Mouse (Mus musculus) stomach, embryonic 15.5 days (tissue): ENCODE measurements around the gene Orai1. TPM values are rescaled to one million over a fixed set of nuclear protein-coding genes. Genes with fewer than 3 reads are reported as not detected.
A peak's percentile ranks its signal among the peaks of the same experiment; 100 is the strongest.

Source experiments
- ATAC-seq: fragments of 200-750 bp; cut with Nextera tagmentation; 2 replicates; pipeline ENCODE4 v1.8.0; 2017; ENCODE audit warnings: low read depth, moderate number of reproducible peaks, moderate TSS enrichment; ENCODE audit not compliant: insufficient read depth, low FRiP score
- H3K27ac ChIP-seq: fragments of 300-500 bp; sonication (generic); 2 replicates; pipeline ENCODE4 v1.5.1; 2015; ENCODE audit warnings: mild to moderate bottlenecking, inconsistent platforms
- H3K27me3 ChIP-seq: fragments of 300-500 bp; sonication (generic); replicated peaks from 2 replicates; pipeline ENCODE4 v1.6.1; 2015; ENCODE audit warnings: inconsistent platforms
- H3K36me3 ChIP-seq: fragments of 300-500 bp; sonication (generic); 2 replicates; pipeline ENCODE4 v1.6.1; 2015; ENCODE audit warnings: inconsistent platforms
- H3K4me1 ChIP-seq: fragments of 300-500 bp; sonication (generic); 2 replicates; pipeline ENCODE4 v1.6.1; 2015; ENCODE audit warnings: inconsistent platforms
- H3K4me2 ChIP-seq: fragments of 300-500 bp; sonication (generic); 2 replicates; pipeline ENCODE4 v1.6.1; 2015; ENCODE audit warnings: mild to moderate bottlenecking, inconsistent platforms
- H3K4me3 ChIP-seq: fragments of 300-500 bp; sonication (generic); replicated peaks from 2 replicates; pipeline ENCODE4 v1.5.1; 2015; ENCODE audit warnings: inconsistent platforms
- H3K9ac ChIP-seq: fragments of 300-500 bp; sonication (generic); 2 replicates; pipeline ENCODE4 v1.6.1; 2015; ENCODE audit warnings: inconsistent platforms
- H3K9me3 ChIP-seq: fragments of 300-500 bp; sonication (generic); 2 replicates; pipeline ENCODE4 v1.6.1; 2016; ENCODE audit warnings: inconsistent platforms
- WGBS: fragments of 180-500 bp; shearing (Covaris S2); methylation state at CpG from one replicate; pipeline ENCODE4 v1.1.7; 2015; 5-methylcytosine and 5-hydroxymethylcytosine counted together
- polyA plus RNA-seq: library from polyadenylated mRNA; unstranded; fragments of >200 nt; fragmentation: Nextera tagmentation; extraction: Ambion mirVana; gene quantifications from 2 replicates; pipeline ENCODE4 v1.2.1, GENCODE M21; 2015

The Orai1 gene
- polyA plus RNA-seq, 1 experiment from 2014 or later = 20.0 TPM

DNA sequence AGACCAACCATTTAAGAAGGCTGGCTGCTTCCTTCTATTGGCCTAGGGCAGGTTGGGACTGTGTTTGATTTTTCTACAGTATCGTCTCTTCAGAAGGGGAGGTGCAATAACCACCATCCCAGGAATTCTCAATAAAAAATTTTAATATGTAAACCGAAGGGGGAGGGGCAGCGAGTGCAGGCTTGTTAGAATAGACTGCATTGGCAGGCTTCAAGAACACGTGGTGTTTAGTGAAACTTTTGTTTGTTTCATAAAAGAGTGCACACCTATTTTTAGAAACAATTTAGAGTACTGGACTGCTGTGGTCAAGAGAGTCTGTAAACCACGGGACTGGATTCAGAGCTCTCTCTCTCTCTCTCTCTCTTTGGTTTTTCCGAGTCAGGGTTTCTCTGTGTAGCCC is 8.2 kb downstream of the Orai1 start:
- Histone ChIP-seq H3K36me3 (no peaks in the 10 kb centered on the region), H3K9me3 (no peaks in the 10 kb centered on the region), H3K4me2 (no peak overlapping the region), H3K4me3 (no peak overlapping the region), H3K27ac (no peak overlapping the region), H3K27me3 (no peaks in the 10 kb centered on the region), H3K9ac (no peak overlapping the region), H3K4me1 (peaks cover 3% of the 10 kb centered on the region; the same call in 1 of the 2 replicates)
- ATAC-seq = no peak
- WGBS = 69% methylated on average over 6 of the region's 6 CpGs

DNA sequence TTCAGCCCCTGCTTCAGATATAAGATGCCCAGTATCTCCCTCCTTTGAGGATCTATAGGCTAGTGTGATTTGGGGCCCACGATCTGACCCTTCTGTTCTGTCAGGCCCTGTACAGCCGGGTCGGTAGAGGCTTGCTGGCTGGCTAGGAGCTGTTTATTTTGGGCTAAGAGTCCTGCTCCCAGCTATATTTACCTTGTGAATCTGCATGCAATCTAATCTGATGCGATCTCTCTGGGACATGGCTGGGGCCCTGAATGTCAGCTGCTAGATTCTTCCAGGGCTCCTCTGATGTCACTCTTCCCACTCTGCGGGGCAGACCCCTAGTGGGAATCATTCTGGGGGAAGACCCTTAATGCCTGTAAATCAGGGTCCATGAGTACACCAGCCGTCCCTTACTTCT is 9.4 kb downstream of the Orai1 start:
- Histone ChIP-seq H3K27me3 (no peaks in the 10 kb centered on the region), H3K4me2 (no peak overlapping the region), H3K27ac (no peak overlapping the region), H3K9me3 (no peaks in the 10 kb centered on the region), H3K4me3 (no peak overlapping the region), H3K4me1 (peaks cover 3% of the 10 kb centered on the region; the same call in 1 of the 2 replicates), H3K9ac (no peak overlapping the region), H3K36me3 (no peaks in the 10 kb centered on the region)
- no peak for ATAC-seq
- 81% methylated on average over 6 of the region's 6 CpGs for WGBS

- H3K9me3 ChIP-seq = no peaks in the 10 kb centered on the region
- 62% methylated on average over 9 of the region's 9 CpGs for WGBS
- no peaks in the 10 kb centered on the region for H3K27me3 ChIP-seq
- no peak for ATAC-seq
- no peak overlapping the region for H3K4me2 ChIP-seq
- 0 out of 2 replicates have a peak, but pooled peaks cover 3% of the 10 kb centered on the region for H3K4me1 ChIP-seq
- 0 out of 2 replicates have a peak overlapping the region, but pooled peaks have one; percentile 36 for H3K27ac ChIP-seq
- H3K4me3 ChIP-seq = no peak overlapping the region
- H3K36me3 ChIP-seq = 0 out of 2 replicates have a peak, but pooled peaks cover 6% of the 10 kb centered on the region
- no peak overlapping the region for H3K9ac ChIP-seq
These were observed 10.2 kb downstream of the Orai1 start for GRCm38 (mm10) chr5:123024965-123025573.

DNA sequence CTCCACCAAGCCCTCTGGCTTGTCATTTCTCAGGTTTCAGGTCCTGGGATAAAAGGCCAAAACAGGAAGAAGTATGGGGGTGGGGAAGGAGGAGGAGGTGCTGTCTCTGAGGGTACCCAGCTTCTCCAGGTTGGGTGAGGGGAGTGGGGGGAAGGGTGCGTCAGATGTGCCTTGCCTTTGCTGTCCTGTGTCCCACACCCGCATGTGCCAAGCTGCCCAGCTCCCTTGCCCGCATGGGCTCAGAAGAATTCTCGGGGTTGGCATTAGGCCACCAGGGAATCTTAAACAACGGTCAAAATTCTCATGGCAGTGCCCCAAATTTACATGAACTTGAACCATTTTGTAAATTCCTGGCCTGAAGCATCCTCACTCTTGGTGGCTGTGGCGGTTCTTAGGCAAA is 11.5 kb downstream of the Orai1 start:
- H3K27me3 ChIP-seq = no peaks in the 10 kb centered on the region
- H3K27ac ChIP-seq = no peak overlapping the region
- no peak overlapping the region for H3K9ac ChIP-seq
- WGBS = 55% methylated on average over 6 of the region's 6 CpGs
- ATAC-seq = no peak
- peaks cover 11% of the 10 kb centered on the region; the same call in 1 of the 2 replicates for H3K36me3 ChIP-seq
- H3K9me3 ChIP-seq = no peaks in the 10 kb centered on the region
- H3K4me2 ChIP-seq = no peak overlapping the region
- 0 out of 2 replicates have a peak, but pooled peaks cover 3% of the 10 kb centered on the region for H3K4me1 ChIP-seq
- no peak overlapping the region for H3K4me3 ChIP-seq

- no peak overlapping the region for H3K27ac ChIP-seq
These were observed 12.6 kb downstream of the Orai1 start for GRCm38 (mm10) chr5:123027436-123027835.

GRCm38 (mm10) chr5:123029729-123030128 is 14.9 kb downstream of the Orai1 start:
- no peak overlapping the region for H3K9ac ChIP-seq
- no peak overlapping the region for H3K4me3 ChIP-seq
- no peak overlapping the region for H3K4me2 ChIP-seq
- H3K9me3 ChIP-seq = no peaks in the 10 kb centered on the region
- no peaks in the 10 kb centered on the region for H3K27me3 ChIP-seq
- peaks cover 14% of the 10 kb centered on the region; the same call in 1 of the 2 replicates for H3K36me3 ChIP-seq
- H3K4me1 ChIP-seq = 0 out of 2 replicates have a peak, but pooled peaks cover 3% of the 10 kb centered on the region
- H3K27ac ChIP-seq = no peak overlapping the region
- ATAC-seq = no peak
- 75% methylated on average over 7 of the region's 7 CpGs for WGBS

More at GRCm38 (mm10) chr5:123027436-123027835, 12.6 kb downstream of the Orai1 start:
- Histone ChIP-seq H3K27me3 (no peaks in the 10 kb centered on the region), H3K4me3 (no peak overlapping the region), H3K4me2 (no peak overlapping the region), H3K36me3 (peaks cover 14% of the 10 kb centered on the region; the same call in 1 of the 2 replicates), H3K9ac (no peak overlapping the region), H3K9me3 (no peaks in the 10 kb centered on the region), H3K4me1 (0 out of 2 replicates have a peak, but pooled peaks cover 3% of the 10 kb centered on the region)
- 55% methylated on average over 6 of the region's 6 CpGs for WGBS
- no peak for ATAC-seq

DNA sequence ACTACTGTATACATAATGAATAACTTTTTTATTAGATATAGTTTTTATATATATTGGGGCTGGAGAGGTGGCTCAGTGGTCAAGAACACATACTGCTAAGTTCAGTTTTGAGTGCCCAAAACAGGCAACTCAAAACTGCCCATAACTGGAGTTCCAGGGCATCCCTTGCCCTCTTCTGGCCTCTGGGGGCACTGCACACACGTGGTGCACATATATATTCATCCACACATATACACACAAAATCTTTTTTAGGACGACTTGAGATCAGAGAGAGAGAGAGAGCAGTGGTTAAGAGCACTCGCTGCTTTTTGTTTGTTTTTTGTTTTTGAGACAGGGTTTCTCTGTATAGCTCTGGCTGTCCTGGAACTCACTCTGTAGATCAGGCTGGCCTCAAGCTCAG is 16.4 kb downstream of the Orai1 start:
- ATAC-seq = no peak
- Histone ChIP-seq H3K36me3 (peaks cover 14% of the 10 kb centered on the region; the same call in 1 of the 2 replicates), H3K27ac (no peak overlapping the region), H3K4me2 (no peak overlapping the region), H3K9ac (no peak overlapping the region), H3K27me3 (no peaks in the 10 kb centered on the region), H3K4me1 (0 out of 2 replicates have a peak, but pooled peaks cover 3% of the 10 kb centered on the region), H3K4me3 (no peak overlapping the region), H3K9me3 (no peaks in the 10 kb centered on the region)
- WGBS = 92% methylated on average over 3 of the region's 3 CpGs

- Histone ChIP-seq H3K27me3 (no peaks in the 10 kb centered on the region), H3K9ac (no peak overlapping the region), H3K4me2 (no peak overlapping the region), H3K4me3 (no peak overlapping the region), H3K4me1 (0 out of 2 replicates have a peak, but pooled peaks cover under 1% of the 10 kb centered on the region), H3K9me3 (no peaks in the 10 kb centered on the region), H3K36me3 (peaks cover 14% of the 10 kb centered on the region; the same call in 1 of the 2 replicates), H3K27ac (no peak overlapping the region)
- 61% methylated on average over 7 of the region's 7 CpGs for WGBS
- no peak for ATAC-seq
These were observed 18.8 kb downstream of the Orai1 start for GRCm38 (mm10) chr5:123033646-123034160.

DNA sequence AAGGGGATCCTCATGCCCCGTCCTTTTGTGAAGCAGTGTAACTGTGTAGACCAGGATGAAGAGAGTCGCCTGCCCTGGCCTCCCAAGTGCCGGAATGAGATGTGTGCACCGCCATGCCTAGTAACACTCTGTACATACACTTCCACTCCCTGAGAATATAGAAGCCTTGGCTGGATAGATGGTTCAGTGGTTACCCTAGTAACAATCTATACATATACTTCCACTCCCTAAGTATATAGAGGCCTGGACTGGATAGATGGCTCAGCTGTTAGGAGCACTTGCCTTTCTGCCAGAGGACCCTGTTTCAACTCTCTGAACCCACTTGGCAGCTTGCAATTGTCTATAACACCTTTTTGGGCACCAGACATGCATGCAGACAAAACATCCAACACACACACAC is 20.2 kb downstream of the Orai1 start:
- no peak for ATAC-seq
- Histone ChIP-seq H3K4me3 (no peak overlapping the region), H3K27ac (no peak overlapping the region), H3K27me3 (no peaks in the 10 kb centered on the region), H3K4me1 (0 out of 2 replicates have a peak, but pooled peaks cover 3% of the 10 kb centered on the region), H3K4me2 (no peak overlapping the region), H3K9ac (no peak overlapping the region), H3K9me3 (no peaks in the 10 kb centered on the region), H3K36me3 (peaks cover 8% of the 10 kb centered on the region; the same call in 1 of the 2 replicates)
- WGBS = 80% methylated on average over 4 of the region's 4 CpGs

GRCm38 (mm10) chr5:123035564-123035963 is 20.7 kb downstream of the Orai1 start:
- Histone ChIP-seq H3K9me3 (no peaks in the 10 kb centered on the region), H3K36me3 (peaks cover 8% of the 10 kb centered on the region; the same call in 1 of the 2 replicates), H3K27ac (0 out of 2 replicates have a peak overlapping the region, but pooled peaks have one; percentile 16), H3K4me1 (0 out of 2 replicates have a peak, but pooled peaks cover 3% of the 10 kb centered on the region), H3K4me2 (no peak overlapping the region), H3K27me3 (no peaks in the 10 kb centered on the region), H3K9ac (no peak overlapping the region), H3K4me3 (no peak overlapping the region)
- ATAC-seq = peak; percentile 47; the same call in 1 of the 2 replicates
- 27% methylated on average over 6 of the region's 6 CpGs for WGBS

DNA sequence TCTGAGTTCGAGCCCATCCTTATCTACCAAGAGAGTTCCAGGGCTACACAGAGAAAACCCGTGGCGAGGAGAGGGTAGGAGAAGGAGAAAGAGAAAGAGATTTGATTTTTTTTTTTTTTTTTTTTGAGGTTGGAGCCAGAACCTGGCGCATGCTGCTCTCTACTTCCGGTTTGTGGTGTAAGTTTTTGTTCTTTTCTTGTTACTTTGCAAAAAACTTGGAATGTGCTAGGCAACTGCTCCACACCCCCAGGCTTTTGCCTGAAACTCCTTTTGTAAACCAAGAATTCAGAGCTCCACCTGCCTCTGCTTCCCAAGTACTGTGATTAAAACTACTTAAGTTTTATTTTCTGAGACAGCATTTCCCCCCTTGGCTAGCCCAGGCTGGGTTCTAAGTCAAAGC is 23.2 kb downstream of the Orai1 start:
- no peaks in the 10 kb centered on the region for H3K9me3 ChIP-seq
- 88% methylated on average over 5 of the region's 5 CpGs for WGBS
- 0 out of 2 replicates have a peak, but pooled peaks cover 3% of the 10 kb centered on the region for H3K4me1 ChIP-seq
- H3K27ac ChIP-seq = no peak overlapping the region
- H3K4me2 ChIP-seq = no peak overlapping the region
- H3K27me3 ChIP-seq = no peaks in the 10 kb centered on the region
- H3K36me3 ChIP-seq = no peaks in the 10 kb centered on the region
- no peak for ATAC-seq
- H3K4me3 ChIP-seq = no peak overlapping the region
- no peak overlapping the region for H3K9ac ChIP-seq

DNA sequence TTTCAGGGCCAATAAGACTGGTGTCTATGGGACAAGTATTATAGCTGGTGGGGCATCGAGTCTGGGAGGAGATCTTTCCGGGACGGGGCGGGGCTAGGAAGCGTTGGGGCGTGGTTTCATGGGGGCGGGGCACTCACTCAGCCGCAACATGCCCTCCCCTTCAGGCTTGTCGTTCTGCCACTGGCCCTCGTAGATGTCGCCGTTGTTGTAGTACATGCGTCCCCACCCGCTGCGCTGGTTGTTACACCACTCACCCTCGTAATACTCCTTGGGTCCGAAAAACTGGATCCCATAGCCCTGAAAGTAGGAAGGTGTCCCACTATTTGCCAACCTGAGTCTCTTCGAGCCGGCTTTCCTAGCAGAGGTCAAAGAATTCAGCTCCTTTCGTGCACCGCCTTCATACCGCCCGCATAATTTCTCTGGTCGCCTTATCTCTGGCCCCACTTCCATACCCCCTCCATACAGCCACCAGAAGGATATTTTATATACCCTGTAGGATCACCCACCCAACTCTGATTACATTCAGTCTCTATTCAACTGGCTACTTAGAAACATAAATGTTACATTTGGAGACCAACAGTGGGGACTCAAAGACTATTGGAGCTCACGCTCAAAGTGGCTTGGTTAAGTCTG is 24.4 kb downstream of the Orai1 start:
- WGBS = 6% methylated on average over 25 of the region's 25 CpGs
- Histone ChIP-seq H3K4me1 (0 out of 2 replicates have a peak, but pooled peaks cover 3% of the 10 kb centered on the region), H3K9ac (no peak overlapping the region), H3K36me3 (no peaks in the 10 kb centered on the region), H3K9me3 (no peaks in the 10 kb centered on the region), H3K27ac (no peak overlapping the region), H3K27me3 (no peaks in the 10 kb centered on the region), H3K4me3 (peak overlapping the region; percentile 35), H3K4me2 (peak overlapping the region; percentile 64)
- ATAC-seq = peak; percentile 81
